Mouse (Mus musculus): ENCODE measurements around the gene Skida1.

The Skida1 gene

DNA sequence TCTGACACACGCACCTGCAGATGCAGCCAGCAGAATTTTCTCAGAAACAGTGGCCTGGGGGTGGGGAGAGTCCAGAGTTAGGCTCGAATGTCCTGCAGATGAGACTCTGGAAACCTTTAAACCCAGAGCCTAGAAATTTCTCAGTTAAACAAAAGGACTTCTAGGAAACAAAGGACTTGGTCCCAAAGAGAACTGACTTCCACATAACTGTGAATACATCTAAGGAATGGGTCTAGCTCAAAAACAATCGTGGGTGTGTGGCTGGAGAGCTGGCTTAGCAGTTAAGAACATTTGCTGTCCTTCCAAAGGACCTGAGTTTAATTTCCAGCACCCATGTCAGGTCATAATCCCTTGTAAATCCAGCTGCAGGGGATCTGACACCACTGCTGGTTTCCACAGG, 33.3 kb downstream of the Skida1 start:
- DNase-seq = peak; percentile 9

DNA sequence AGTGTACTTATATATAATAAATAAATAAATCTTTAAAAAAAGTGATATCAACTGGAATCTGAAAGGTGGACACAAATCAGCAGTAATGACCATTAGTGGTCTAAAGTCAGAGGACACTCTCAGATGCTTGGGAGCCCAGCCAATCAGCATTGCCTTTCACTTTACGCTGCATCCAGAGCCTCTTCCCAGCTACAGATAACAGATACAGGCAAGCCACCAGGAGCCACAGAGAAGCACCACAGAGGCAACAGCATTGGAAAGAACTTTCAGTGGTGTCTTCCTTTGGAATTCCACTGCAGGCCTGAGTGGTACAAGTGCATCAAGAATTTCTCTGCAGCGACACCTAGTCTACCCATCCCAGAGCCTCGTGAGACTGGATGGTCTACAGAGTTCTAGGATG, 36.0 kb downstream of the Skida1 start:
- peak; percentile 55 for DNase-seq

DNA sequence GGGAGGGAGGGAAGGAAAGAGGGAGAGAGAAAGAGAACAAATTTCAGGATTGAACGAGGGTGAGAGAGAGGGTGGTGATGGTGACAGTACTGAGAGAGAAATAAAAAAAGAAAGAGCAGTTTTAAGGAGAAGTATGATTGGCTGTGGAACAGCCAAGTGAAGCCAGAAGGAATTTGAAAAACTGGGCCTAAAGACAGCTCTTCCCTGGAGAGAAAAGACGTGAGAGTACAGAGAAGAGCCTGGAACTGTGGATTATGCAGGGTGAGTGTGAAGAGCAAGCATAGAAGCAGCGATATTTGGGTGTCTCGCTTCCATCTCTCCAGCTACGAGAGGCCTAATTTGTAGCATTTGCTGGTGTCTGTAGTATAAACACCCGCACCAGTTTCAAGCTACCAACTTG, 37.6 kb downstream of the Skida1 start:
- DNase-seq = peak; percentile 33

DNA sequence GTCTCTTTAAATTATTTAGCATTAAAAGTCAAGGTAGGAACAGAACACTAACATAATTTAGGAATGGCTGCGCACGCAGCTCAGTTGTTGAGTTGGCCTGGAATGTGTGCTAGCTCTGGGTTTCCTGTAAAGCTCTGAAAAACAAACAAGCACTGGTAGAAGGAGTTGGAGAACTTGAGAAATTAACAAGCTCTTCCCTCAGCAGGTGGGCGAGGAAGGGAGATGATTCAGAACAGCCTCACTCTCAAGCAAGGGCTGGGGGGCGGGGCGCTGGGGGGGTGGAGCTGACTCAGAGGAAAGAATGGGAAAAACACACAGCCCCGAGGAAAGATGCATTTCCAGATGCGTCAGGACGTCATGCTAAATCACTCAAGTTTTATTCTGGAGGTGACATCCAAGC, 43.7 kb downstream of the Skida1 start:
- DNase-seq = no peak

GRCm38 (mm10) chr2:18004286-18004685, 44.6 kb downstream of the Skida1 start:
- no peak for DNase-seq

- DNase-seq = no peak
Observed at GRCm38 (mm10) chr2:18002306-18002705, 46.5 kb downstream of the Skida1 start.

DNA sequence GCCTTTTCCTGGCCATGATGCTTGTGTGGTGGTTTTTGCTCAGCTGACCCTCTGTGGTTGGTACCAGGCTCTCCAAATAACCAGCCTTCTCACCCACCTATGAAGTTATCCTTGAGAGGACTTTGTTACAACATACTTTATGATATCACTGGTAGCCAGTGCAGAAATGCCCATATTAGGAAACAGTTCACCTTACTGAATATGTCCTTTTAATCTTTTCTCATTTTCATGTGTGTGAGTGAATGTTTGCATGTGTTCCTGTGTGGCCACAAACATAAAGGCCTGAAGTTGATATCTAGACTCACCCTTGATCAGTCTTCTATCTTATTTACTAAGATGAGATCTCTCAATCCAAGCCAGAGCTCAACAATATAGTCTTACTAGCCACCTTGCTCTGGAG, 52.0 kb downstream of the Skida1 start, which contains the start of gene H2al2a:
Gene H2al2a, minus strand, starts transcription at position 101 of the 400 bp plus-strand sequence.
- no peak for DNase-seq
